Mouse (Mus musculus) adrenal gland, adult (tissue): ENCODE results near the gene Slc9a3r2.

ENCODE experiments used
- DNase-seq, 2 experiments: peaks; one replicate each; pipeline ENCODE4 v3.0.0; 2022 to 2023; ENCODE audit warnings: low spot score in 1 of 2; ENCODE audit not compliant: inconsistent age in 2 of 2

The Slc9a3r2 gene

DNA sequence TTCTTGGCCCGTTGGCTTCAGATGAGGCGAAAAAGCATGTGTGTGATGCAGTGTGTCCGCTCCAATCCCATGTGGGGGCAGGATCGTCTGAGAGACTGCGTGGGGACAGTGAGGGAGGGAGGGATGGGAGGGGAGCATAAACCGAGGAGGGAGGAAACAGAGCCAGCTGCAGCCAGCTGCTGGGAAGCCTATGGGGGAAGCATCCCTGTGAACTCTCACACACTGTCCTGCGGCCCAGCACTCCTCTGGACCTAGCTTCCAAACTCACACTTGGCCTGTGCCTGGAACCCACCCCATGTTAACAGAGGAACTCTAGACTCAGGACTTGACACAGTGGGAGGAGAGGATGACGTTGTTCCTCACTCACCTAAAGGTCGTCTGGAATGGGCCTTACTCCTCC is 11.3 kb downstream of the Slc9a3r2 start:
- DNase-seq: peak in 1 of 2 experiments; percentile 30

DNA sequence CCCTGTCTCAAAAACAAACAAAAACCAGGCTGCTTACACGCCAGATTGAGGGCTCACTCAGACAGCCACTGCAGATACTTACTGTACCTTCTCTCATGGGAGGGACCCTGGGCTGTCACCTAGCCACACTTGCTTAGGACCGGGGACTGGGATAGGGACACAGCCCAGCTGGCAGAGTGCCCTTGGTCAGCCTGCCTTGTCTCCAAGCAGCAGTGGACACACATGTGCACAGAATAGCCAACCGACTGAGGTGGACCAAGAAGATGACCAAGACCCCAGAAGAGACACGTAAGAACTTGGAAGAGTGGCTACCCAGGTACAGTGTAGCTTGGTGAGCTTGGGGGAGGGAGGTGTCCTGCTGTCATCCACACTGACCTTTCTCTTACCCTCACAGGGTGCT is 11.9 kb downstream of the Slc9a3r2 start:
- DNase-seq: peak in 1 of 2 experiments; percentile 39

DNA sequence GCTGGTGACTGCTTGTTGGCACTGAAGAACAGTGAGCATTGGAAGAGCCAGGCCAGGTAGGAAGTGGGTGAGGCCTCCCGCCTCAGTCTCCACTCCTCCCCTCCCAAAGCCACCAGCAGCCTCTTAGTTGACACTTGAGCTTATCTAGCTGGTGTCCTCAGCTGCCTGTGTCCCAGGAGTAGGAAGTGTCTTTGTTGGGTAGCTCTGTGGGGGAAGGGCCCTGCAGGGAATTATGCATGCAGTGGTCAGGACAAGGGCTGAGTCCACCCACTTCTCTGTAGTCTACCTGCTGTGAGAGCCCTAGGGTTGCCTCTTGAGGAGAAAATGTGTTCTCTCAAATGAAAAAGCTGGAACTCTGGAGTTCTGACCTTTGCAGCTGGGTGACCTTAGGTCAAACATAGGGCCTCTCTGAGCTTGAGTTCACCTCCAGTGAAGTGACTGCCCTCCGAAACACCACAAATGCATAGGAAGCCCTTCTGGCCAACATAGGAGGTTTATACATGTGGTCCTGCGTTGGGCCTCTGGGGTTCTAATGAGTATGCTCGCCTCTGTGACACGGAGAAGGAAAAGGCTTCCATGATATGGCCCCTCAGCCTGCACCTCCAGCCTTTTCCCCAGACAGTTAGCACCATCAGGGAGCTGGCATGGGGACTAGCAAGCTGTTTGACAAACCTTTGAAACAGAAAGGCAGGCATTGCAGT is 13.2 kb downstream of the Slc9a3r2 start:
- peak in 1 of 2 experiments; percentile 32 for DNase-seq

DNA sequence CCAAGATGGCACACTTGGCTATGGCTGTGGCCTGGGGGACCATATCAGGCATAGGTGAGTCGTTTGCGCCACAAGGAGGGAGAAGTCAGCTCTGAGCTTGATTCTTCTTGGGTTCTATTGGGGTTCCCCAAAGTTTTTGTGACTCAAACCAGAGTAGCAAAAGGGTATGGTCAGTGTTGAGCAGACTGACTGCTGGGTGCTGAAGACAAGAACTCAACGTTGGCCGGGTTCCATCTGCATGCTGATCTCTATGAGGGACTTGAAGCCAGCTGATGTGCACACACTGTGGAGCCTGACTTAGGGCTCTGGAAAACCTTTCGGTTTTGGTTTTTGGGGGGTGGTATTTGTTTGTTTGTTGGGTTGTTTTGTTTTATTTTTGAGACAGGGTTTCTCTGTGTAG is 14.4 kb downstream of the Slc9a3r2 start:
- DNase-seq: no peak

DNA sequence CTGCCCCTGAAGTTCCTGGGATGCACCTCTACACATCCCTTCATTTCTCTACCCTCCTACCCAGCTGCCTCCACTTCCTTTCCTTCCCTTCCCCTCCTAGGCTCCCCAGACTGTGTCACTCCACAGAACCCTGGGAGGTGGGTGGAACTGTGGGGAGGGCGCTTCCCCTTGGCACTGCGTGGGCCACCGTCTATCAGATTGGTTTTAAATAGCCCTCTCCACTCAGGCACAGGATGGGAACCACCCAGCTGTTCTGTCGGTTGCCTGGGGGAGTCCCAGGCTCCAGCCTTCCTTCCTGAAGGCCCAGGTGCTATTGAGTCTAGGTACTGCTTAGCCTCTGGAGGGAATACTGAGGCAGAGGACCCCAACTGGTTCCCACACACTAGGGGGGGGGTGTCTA is 15.1 kb downstream of the Slc9a3r2 start:
- DNase-seq: peak; percentile 43 to 67

DNA sequence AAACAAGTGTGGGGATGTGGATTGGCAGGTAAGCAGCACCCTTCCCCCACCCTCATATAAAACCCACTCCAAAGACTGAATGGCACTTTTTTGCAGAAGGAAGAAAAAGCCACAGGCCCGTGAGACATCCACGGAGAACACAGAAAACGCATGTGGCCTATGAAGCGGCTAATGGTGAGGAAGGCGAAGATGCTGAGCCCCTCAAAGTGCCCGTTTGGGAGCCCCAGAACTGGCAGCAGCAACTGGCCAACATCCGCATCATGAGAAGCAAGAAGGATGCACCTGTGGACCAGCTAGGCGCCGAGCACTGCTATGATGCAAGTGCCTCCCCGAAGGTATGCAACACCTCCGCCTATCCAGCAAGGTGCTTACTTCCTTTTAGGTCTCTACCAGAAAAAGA is 16.3 kb downstream of the Slc9a3r2 start:
- no peak for DNase-seq

DNA sequence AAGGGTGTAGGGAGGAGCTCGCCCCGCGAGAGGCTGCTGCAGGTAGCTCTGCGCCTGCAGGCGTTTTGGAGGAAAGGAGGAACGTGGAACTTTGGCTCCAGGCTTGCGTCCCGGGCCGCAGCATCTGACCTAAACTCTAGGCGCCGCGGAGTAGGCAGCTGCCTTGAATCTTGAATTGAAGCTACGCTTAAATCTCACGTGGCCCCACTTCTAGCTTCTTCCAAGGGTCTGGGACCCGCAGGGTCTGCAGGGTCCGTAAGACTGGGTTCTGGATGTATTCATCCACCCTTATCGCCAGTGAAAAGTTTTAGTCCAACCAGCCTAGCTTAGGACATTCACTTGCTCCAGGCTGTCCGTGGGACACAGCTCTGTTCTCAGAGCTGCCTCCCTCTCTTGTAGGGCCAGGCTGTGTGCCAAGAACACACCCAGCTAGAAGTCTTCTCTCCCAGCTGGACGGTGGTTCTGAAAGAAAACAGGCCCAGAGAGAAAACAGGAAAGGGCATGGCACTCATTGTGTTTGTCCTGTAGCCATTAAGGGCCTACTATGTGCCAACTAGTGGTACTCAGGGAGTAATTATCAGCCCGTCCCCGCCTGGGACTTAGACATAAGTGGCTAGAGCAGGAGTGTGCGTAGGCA is 17.2 kb downstream of the Slc9a3r2 start:
- peak; percentile 66 to 80 for DNase-seq

DNA sequence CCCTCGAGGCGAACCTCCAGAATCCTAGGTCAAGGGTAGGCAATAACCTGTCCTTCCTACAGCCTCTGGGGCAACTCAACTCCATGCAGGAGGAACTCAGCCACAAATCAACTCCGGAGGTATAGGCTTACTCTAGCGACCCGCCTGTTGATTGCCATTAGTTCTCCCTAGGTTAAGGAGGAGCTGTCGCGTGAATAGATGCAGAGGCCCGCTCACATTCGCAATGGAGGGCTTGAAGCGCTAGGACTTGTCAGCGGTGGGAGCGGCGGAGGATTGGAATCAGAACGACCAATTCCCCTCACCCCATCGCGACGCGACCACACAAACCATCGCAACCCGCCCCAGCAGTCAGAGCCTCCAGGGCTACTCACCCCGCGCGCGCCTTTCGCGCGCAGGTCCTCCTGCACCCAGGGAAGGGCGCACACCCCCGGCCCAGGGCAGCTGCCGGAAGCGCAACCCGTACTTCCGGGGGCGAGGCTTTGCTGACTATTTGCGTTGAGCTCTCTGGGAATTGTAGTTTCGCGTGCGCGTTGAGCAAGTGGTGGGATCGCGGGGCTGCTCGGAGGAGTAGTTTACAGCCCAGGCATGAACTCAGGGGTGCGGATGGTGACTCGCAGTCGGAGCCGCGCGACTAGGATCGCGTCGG is 17.8 kb downstream of the Slc9a3r2 start, which contains the start of the genes Tsc2 and Nthl1:
TSS of gene Tsc2 (minus strand) at position 464 of the 646 bp plus-strand sequence.
TSS of gene Nthl1 (plus strand) at position 514 of the 646 bp plus-strand sequence.
- peak; percentile 87 to 95 for DNase-seq

DNA sequence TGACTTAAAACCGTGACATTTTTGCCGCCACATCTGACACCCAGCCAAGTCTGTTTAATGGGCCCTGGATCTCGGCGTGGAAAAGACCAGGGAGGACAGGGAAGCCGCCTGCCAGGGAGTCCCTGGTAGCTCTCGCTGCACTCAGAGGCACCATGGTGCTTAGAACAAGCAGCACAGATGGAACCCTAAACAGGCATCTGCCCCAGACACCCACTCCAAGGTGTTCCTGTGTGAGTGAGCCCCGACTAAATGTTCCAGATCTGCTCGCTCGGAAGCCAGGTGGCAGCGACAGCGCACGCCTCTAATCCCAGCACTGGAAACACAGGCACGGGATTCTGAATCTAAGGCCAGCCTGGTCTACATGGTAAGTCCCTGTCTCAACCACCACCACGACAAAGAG is 20.1 kb downstream of the Slc9a3r2 start:
- DNase-seq: no peak

DNA sequence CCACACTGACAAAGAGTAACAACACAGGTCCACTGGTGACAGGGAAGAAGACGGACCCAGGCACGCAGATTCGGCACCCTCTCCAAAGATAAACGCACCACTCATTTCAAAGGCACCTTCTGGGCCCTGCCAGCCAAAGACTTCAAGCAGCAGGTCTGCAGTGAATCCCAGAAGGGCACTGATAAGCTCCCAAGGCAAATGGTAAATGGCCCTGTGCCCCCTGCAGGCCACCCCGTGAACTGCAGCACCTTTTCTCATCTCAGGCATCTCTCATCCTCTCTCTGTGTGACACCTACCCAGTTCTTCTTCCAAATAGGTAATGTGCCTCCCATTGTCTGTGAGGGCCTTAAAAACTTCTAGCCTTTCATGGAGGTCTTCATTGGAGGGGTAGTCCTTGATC is 21.5 kb downstream of the Slc9a3r2 start:
- peak; percentile 74 to 93 for DNase-seq

DNA sequence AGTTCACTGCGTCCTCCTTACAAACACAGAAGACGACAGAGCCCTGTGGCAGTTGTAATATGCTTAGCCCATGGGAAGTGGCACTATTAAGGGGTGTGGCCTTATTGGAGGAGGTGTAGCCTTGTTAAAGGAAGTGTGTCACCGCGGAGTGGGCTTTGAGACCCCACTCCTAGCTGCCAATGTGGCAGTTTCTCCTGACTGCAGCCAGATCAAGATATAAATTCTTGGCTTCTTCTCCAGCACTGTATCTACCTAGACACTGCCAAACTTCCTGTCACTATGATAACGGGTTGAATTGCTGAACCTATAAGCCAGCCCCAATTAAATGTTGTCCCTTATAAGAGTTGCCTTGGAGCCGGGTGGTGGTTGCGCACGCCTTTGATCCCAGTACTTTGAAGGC is 24.7 kb downstream of the Slc9a3r2 start:
- no peak for DNase-seq

DNA sequence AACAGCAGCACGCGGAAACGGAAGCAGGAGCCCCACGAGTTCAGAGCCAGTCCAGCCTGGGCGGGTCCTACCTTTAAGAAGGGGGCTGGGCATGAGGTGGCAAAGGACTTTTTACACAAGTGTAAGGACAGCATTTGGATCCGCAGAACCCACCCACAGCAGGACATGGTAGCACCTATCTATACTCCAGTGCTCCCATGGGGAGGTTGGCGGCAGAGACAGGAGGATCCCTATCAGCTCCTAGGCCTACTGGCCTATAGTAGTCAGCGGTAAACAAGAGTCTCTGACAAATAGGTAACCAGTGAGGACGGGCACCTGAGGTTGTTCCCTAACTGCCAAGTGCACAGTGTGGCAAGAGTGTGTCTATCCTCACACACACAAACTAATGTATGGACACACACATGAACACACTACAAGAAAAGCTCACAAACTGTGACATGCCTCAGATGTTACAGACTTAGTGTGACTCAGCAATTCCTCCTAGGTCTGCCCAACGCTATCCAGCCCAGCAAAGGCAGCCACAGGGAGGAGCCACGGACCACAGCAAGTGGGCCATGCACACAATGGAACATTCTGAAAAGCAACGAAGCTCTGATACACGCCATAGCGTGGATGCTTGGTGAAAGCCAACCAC is 32.4 kb downstream of the Slc9a3r2 start:
- peak in 1 of 2 experiments; percentile 43 for DNase-seq

DNA sequence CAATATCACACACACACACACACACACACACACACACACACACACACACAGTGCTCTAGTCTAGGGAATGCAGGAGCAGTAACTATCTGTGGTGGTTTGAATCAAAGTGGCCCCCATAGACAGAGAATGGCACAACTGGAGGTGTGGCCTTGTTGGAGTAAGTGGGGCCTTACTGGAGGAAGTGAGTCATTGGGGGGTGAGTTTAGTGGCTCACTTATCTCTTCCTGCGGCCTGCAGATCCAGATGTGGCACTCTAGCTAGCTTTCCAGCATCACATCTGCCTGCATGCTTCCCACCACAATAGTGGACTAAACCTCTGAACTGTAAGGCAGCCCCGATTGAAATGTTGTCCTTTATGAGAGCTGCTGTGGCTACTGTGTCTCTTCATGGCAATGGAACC is 39.4 kb downstream of the Slc9a3r2 start:
- no peak for DNase-seq

DNA sequence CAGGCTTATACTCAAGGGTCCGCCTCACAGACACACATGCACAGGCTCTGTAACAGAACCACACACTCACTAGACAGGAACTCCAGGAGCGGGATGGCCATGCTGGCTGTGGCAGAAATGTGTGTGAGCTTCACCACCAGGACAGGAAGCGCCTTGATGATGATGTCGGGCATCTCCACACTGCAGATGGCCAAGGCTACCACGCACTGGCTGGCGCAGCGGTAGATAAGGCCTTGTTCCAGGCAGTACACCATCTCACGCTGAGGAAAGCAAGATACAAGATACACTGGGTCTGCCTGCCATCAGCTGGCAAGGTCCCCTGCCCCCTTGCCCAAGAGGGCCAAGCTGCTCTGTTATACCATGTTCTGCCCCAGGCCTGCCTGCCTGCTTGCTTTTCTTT is 41.3 kb downstream of the Slc9a3r2 start:
- no peak for DNase-seq

DNA sequence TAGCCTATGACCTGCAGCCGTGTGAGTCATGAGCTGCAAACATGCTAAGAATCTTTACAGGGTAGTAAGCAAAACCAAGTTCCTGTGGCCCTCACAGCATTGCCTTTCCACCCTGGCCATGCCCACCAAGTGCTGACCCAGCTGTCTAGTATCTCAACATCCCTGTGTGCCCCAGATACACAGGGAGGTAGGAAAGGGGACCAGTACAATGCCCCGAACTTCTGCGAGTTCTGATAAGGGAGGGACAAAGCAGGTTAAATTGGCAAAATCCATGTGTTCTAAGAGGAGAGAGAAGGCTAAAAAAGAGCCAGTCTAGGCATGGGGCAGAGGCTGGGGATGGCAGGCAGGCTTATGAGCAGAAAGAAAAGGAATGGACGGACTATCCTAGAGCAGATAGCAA is 41.8 kb downstream of the Slc9a3r2 start:
- no peak for DNase-seq

DNA sequence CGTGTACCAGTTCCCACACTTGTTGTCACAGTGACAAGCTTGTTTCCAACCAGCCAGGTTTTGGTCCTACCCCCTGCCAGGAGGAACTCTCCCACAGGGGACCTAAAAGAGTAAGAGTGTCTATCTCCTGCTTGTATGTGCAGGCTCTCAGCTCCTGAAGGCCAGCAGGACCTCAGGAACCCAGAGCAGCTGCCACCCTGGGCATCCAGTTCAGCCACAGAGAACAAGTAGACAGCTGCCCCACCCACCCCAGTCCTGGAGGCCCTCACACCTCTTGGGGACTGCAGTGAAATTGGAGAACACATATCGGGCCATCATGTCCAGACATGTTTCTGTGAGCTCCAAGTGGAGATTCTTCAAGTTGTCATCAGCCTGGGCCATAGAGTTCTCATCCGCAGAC is 45.6 kb downstream of the Slc9a3r2 start:
- no peak for DNase-seq

DNA sequence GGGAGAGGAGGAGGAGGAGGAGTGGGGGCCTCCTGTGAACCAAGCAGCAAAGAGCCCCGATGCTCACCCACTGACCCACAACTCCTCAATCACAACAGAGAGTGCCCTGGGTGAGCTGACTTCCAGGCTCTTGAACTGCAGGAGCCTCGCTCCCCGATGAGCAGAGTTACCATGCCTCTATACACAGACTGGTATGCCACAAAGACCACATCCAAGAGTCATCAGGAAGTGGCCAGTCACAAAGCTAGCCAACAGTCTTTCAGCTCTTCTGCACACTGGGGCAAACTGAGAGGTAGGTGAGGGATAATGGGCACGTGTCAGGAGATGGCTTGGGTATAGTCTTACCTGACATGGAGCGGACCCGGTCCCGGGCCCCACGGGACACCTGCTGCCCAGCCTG is 46.2 kb downstream of the Slc9a3r2 start:
- no peak for DNase-seq

DNA sequence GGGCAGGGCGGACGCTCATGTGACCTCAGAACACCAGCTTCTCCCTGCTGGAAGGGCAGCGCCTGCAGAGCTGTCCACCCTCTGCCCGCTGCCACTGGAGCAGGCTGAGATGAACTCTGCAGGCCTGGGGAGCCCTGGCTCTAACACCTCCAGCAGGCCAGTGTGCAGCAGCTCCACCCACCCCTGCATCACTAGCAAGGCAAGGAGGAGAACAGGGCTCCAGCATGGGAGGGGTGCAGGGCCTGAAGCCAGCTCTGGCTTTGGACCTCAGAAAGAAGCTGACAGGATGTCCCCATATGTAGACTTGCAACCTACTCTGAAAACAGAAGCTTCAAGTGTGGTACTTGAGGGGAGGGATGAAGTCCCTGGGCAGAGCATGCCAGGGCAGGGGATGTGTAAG is 49.6 kb downstream of the Slc9a3r2 start:
- DNase-seq: no peak

DNA sequence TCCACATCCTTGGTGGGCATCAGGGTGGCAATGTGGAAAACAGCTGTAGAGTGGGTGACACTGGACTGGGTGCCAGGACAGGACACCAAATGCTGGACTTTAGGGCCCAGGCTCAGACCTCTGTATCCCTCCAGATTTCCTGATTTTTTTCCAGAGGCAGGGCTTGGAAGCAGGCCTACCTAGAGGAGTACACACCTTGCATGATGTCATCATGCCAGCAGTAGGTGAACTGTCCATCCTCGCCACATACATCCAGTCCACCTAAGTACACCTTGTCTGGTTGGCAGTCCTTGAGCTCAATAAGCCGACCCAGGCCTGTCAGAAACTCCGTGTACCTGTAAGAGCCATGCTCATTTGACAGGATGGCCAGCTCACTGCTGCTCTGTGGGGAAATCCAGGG is 52.1 kb downstream of the Slc9a3r2 start:
- DNase-seq: no peak

DNA sequence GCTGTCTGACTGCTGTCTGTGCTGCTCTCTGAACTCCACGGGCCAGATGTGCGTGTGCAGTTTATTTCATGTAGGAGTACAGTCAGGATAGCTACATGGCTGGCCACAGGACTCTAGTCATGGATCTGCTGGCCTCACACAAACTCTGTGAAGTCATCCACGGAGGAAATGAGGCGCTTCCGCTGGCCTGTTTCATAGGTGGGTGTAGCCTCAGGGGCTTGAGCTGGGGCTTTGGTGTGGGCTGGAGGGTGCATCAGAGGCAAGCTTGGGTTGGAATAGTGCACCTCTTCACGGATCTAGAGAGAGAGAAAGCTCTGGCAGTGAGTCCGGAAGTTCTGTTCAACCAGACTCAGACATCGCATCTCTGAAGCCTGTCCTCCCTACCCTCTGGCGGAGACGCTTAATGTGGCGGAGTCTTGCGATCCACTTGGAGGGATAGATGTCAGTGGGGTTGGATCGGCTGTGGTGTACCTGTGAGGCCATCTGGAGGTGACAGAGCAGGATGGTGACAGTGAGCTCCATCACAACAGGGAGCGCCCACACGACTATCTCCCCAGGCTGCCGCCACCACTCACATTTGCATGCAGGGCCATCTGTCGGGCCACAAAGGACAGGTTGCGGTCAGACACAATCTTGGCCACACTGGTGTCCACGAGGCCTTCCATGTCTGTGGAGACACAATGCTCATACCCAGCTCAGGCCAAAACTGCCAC is 53.5 kb downstream of the Slc9a3r2 start:
- no peak for DNase-seq

DNA sequence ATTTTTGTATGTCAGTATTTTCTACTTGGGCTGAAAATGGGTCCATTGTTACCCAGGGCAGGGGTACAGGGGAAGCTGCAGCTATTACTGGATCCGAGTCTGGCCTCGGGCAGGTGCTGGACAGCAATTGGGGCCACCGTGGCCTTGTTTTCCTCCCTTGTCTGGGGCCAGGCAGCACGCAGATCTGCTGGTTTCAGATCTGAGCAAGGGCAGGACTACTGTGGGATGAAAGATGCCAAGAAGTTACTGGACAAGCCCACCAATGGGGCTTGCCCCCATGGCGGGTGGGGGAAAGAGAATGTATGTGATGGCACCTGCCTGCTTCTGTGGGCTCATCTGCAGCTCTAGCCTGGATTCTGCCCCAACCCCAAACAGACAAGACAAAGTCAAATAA is 54.1 kb downstream of the Slc9a3r2 start:
- no peak for DNase-seq
